Mouse (Mus musculus): ENCODE results near the gene Cdkal1.

- TF ChIP-seq POLR2A (IDR thresholded peaks at IDR 0.05; ENCODE audit: low read depth, low read length) = no peak
- no peak for TF ChIP-seq CTCF (IDR thresholded peaks at IDR 0.05; ENCODE audit: extremely low read depth, insufficient read length, insufficient replicate concordance, low read depth, low read length)
Observed at GRCm38 (mm10) chr13:29222261-29222838, 633.1 kb downstream of the Cdkal1 start.

All from small intestine, adult 2 months (tissue).